Mouse (Mus musculus) right cerebral cortex, postnatal 36 days (tissue): ENCODE data around the gene Aldh3b3.

Experiments
- DNase-seq, 2 experiments: peaks; one replicate each; pipeline ENCODE4 v3.0.0; 2022; ENCODE audit warnings: low spot score in 2 of 2, mixed read lengths in 1 of 2

Gene Aldh3b3

GRCm38 (mm10) chr19:4001752-4002151, 43.3 kb downstream of the Aldh3b3 start:
- DNase-seq, result no peak

GRCm38 (mm10) chr19:4003112-4003511, 44.7 kb downstream of the Aldh3b3 start, which contains the start of gene Doc2g:
Gene Doc2g (plus strand): TSS chr19:4003313.
- DNase-seq, result no peak

GRCm38 (mm10) chr19:4003641-4004040, 45.2 kb downstream of the Aldh3b3 start:
- DNase-seq, result no peak

GRCm38 (mm10) chr19:4004331-4004730, 45.9 kb downstream of the Aldh3b3 start:
- DNase-seq, result no peak

- DNase-seq, result no peak
Measured at GRCm38 (mm10) chr19:4005091-4005490, 46.6 kb downstream of the Aldh3b3 start.

GRCm38 (mm10) chr19:4005971-4006370, 47.5 kb downstream of the Aldh3b3 start:
- no peak for DNase-seq

- no peak for DNase-seq
Measured at GRCm38 (mm10) chr19:4011086-4011485, 52.6 kb downstream of the Aldh3b3 start.

- peak; percentile 98 to 99 for DNase-seq
Measured at GRCm38 (mm10) chr19:4012432-4013022, 54.1 kb downstream of the Aldh3b3 start, which contains the start of gene Ndufv1. Gene Ndufv1 (minus strand): TSS chr19:4012806.

- no peak for DNase-seq
Measured at GRCm38 (mm10) chr19:4013066-4013465, 54.6 kb downstream of the Aldh3b3 start.

GRCm38 (mm10) chr19:4014802-4015201, 56.4 kb downstream of the Aldh3b3 start:
- DNase-seq, result no peak

- no peak for DNase-seq
Measured at GRCm38 (mm10) chr19:4015635-4016034, 57.2 kb downstream of the Aldh3b3 start.

- no peak for DNase-seq
Measured at GRCm38 (mm10) chr19:4017921-4018587, 59.6 kb downstream of the Aldh3b3 start.

GRCm38 (mm10) chr19:4018743-4019583, 60.5 kb downstream of the Aldh3b3 start:
- DNase-seq, result peak; percentile 50 to 59
